Mouse (Mus musculus): Measurements from ENCODE around the gene Tmbim4.

DNA sequence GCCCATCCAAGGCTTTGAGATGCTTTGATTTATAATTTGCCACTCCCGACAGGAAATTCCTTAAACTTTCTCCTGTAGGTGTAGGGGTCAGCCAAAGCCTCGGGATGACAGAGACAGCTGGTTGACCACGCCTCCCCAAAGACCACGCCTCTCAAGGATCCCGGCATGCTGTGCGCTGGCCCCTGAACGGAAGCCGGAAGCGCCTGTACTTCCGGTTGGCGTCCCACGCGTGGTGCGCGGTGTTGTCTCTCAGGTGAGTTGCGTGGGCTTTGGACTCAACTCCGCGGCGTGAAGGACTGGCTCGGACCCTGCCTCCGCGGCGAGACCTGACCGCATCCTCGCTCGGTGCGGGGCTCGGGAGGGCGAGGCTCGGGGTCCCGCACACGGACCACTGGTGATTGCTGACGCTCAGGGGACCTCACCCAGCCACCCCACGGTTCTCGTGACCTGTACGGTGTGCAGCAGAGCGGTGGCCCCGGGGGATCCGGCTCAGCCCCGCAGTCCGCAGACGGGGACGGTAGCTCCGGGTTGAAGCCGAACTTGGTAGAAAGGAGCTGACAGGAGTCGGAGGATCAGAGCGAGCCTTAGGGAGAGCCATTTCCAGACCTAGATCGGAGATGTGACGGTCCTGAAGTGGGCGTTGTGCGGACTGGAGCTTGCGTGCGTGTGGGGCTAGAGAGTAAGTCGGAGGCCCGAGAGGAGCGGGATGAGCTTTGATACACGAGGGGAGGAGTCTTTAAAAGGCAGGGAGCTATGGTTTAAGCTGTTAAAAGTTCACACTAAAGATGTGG lies 25.7 kb downstream of the Tmbim4 start, which contains the start of gene Llph:
- TF ChIP-seq CTCF (IDR thresholded peaks at IDR 0.05), result no peak
- peak; percentile 85 for TF ChIP-seq POLR2A (IDR thresholded peaks at IDR 0.05; ENCODE audit: insufficient read depth, low read depth, low read length)
- TF ChIP-seq EP300 (IDR thresholded peaks at IDR 0.05; ENCODE audit: insufficient read depth, low read depth, low read length), result peak; percentile 69; the same call in 1 of the 2 replicates
